Mouse (Mus musculus) right cerebral cortex, adult 18-20 months (tissue): ENCODE measurements at regions not wholly inside any gene's neighbourhood (a gene's known extent, or its start where the extent isn't known, plus 50 kb on each side); places are given as distances from the start of the nearest gene placed in this dataset.

Experiments used
- DNase-seq: peaks from one replicate; pipeline ENCODE4 v3.0.0; 2022; ENCODE audit warnings: mixed read lengths

GRCm38 (mm10) chr11:90981626-90982025 is 293.5 kb upstream of the Tom1l1 start:
- DNase-seq: no peak

- no peak for DNase-seq
Observed at GRCm38 (mm10) chr11:90978234-90978633, 290.1 kb upstream of the Tom1l1 start.

- peak; percentile 46 for DNase-seq
Observed at GRCm38 (mm10) chr11:90941076-90941475, 252.9 kb upstream of the Tom1l1 start.

DNA sequence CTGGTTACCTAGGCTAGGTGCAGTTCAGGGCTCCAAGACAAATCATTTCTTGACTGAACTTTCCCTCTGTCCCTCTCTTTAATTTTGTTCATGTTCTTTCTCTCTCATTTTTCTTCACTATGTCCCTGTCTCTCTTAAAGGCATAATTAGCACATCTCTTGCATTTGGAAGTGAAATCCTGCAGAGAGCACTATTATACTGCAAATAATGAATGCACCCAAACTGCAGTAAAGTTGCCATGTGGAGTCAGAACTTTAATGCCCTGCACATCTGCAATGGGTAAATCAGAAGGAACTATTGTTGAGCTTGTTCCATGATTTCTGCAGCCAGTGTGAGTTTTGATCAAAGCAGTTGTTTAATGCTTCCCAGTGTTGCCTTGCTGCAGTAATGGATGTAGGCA is 237.6 kb upstream of the Tom1l1 start:
- DNase-seq: no peak

DNA sequence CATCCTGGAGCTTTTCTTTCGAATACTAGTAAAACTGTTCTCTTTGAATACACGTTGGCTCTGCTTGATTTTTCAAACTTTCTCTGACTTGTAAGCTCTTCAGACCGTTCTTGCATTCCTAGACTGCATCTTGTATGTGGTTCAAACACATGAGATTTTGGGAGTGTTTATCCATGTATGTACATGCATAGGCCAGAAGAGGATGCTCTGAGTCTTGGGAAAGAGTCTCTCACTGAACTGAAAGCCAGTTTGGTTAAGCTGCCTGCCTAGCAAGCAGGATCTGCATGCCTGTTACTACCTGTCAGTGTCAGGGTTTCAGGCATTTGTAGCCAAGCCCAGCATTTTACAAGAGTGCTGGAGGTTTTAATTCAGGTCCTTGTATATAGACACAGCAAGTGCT is 229.6 kb upstream of the Tom1l1 start:
- no peak for DNase-seq

- no peak for DNase-seq
Observed at GRCm38 (mm10) chr11:90894236-90894635, 206.1 kb upstream of the Tom1l1 start.

GRCm38 (mm10) chr11:90873122-90873521 is 185.0 kb upstream of the Tom1l1 start:
- DNase-seq: no peak

DNA sequence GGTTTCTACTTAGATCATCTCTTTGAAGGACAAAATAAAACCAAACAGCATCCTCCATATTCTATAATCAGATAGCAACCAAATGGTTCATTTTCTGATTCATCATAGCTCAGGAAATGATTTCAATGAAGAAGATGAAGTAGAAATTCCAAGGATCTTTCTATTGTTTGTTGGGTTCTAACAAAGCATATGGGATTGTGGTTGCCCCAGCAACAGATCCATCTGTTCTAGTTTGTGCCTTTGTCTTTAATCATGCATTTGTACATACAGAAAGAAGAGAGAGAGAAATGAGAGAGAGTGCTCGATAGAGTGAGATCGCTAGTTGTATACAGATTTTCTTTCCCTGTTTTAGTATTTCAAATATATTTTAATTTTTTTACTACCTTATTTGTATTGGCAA is 183.5 kb upstream of the Tom1l1 start:
- peak; percentile 18 for DNase-seq

- DNase-seq: peak; percentile 68
Observed at GRCm38 (mm10) chr11:90863981-90864760, 176.0 kb upstream of the Tom1l1 start.

DNA sequence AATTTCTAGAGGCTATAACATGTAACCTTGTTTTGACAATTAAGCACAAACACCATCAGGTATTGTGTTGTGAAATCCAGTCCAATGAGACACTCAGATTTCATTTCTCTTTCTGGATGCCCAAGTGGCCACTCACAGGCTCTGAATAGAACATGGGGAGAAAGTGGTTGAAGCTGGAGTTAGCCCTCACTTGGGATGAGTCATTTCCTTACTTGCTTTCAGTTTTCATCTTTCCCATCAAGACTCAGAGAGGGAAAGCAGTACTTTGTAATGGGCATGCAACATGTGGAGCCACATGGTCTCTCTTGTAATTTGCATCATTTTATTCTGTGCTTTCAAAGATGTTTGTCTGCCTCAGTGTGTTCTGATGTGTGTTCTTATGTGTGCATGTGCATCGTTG is 167.6 kb upstream of the Tom1l1 start:
- no peak for DNase-seq

- DNase-seq: no peak
Observed at GRCm38 (mm10) chr11:90855324-90855723, 167.2 kb upstream of the Tom1l1 start.

DNA sequence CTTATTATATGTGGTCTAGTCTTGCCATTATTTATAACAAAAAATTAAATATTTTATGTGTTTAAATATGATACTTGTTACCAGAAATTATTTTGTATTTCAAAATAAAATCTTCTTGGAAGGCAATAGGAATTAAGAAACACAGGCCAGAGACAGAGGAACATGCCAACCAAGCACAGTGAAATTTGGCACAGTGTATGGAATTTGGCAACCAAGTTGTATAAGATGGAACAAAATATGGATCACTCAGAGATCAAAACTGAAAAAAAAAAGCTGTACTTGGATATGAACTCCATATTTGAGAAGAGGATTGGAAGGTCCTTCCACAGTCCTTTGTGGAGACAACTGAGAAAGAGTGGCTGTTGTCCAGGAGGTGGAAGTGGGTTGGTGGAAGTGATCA is 163.1 kb upstream of the Tom1l1 start:
- DNase-seq: no peak

DNA sequence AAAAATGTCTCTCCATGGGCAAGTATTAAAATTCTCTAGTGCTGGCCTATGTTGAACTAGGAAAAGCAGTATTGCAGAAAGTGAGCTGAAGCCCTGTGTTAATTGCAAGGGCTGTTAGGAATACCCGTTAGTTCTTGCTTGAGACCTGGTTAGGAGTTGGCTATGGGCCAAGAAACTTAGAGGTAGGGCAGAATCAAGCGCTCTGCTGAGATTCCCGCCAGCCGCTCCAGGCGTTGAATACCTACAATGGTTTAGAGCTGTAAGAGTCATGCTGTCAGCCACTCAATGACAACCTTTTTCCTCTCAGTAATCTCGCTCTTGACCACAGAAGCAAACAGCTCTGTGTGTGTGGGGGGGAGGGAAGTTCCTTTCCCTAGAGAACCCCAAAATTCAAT is 156.8 kb upstream of the Tom1l1 start:
- no peak for DNase-seq

DNA sequence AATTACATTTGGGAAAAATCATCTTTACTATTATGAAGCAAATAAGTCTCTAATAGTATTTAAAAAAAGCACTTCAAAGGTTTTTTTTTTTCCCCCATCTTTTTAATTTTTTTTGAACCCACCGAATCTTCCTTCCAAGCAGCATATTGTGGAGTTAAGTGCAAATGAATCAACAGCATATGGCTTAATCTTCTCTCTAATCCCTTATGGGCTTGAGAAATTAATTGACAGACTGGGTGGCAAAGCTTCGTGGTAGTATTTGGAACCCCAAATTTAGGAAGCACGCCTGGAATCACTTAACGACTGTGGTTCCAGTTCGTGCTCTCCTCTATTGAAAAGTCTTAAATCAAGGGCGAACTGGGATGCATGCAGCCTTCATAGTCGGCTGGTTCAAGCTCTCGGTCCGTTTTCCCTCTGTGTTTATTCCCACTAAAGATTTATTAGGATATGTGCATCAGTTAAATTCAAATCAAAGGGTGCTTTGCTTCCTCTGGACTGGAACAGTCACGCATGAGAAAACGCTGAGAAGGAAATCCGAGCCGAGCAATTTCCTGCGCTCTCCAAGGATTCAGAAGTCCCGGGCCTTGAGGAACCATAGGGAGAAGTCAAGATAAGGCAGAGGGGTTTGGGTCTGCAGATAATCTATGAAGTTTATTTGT is 156.2 kb upstream of the Tom1l1 start:
- DNase-seq: no peak

DNA sequence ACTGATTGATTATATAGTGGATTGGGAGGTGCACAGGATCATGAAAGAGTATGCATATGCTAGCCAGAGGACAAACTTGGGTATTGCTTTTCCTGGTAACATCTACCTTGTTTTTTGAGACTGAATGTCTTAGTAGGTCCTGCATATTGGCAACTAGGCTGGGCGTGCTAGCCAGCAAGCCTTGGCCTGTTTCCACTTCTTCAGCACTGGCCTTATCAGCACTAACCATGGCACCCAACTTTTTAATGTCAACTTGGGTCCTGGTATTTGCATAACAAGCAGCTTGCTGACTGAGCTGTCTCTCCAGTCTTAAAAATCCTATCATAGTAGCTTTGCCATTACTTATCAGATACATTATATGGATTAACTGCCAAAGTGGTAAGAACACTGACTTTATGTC is 150.0 kb upstream of the Tom1l1 start:
- no peak for DNase-seq

DNA sequence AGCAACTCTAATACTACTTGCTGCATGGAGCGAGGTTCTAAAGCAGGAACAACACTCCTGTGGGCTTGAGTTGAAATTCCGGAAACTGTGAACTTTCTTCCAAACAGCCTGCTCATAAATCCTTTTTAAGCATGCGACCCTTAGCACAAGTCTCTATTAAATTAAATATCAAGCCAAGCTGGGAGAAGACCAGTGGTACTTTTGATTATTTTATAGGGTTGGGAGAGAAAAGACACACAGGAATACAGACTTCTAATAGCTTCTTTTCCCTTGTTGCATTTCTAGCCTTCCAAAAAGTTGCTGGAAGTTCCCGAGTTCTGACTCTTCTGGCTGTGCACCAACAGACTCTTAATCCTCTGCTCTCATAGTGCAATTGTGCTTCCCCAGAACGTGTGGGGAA is 136.6 kb upstream of the Tom1l1 start:
- DNase-seq: no peak

- DNase-seq: no peak
Observed at GRCm38 (mm10) chr11:90816727-90817126, 128.6 kb upstream of the Tom1l1 start.

DNA sequence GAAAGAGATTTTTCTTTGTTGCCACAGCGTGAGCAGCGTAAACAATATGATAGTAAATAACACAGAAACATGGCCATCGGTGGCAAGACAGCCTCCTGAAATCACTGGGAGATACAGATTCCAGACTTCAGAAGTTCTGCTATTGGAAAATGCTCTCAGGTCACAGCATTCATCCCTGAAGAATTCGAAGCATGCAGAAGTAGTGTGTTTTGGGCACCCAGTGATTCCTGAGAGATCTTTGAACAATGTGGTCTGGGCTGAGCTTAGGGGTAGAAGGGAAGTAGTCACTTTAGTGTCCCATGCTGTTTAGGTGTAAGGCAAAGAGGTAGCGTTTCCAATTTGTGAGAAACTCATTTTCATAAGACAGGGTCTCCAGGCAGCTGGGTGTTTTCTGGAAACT is 126.3 kb upstream of the Tom1l1 start:
- no peak for DNase-seq

DNA sequence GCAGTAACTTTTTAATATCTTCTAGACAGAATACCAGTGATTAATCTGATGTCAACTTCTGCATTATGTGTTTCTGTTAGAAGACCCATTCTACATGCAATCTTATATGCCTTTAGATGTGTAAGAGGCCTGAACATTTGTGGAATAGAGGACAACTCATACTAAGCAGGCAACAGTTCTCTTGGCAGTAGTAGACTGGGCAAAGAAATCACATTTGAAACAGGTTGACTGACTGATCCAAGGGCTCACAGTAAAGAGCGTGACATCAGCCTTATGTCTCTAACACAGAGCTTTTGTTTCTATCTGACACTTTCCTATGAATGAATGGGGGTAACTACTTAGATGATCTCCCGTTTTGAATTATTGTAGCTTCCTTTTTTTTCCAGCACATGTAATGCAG is 124.8 kb upstream of the Tom1l1 start:
- no peak for DNase-seq

DNA sequence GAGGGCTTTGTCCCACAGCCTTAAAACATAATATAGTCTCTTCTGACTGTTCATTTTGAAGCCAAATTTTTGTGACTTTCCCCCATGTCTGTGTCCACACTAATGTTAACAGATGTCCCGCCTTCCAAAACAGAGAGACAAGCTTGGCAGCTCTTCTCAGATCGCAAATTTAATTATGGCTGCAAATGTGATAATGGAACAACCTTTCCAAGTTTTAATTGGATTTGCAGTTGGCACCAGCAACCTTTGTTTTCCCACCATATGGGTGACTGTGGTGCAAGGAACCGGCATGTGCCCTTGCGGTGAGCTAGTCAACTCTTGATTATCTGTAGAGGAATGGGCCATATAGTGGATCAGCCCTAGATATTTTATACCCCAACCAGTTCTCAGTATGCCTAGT is 124.4 kb upstream of the Tom1l1 start:
- DNase-seq: no peak

DNA sequence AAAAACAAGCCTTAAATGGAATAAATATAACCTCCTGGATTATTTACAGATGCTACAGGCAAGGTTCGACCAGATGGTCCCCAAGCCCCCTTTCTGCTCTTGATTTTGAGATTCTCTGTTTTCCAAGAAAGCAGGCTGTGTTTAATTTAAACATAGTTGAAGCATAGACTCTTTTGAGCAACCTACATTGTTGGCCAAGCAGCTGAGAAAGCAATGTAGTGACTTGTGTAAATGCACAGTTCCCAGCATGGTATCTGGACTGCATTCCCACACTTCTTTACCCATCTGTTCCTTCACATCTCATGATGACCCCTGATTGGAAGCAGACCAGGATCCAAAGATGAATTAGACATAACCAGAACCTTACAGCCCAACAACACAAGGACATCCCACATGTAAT is 120.3 kb upstream of the Tom1l1 start:
- DNase-seq: peak; percentile 3

DNA sequence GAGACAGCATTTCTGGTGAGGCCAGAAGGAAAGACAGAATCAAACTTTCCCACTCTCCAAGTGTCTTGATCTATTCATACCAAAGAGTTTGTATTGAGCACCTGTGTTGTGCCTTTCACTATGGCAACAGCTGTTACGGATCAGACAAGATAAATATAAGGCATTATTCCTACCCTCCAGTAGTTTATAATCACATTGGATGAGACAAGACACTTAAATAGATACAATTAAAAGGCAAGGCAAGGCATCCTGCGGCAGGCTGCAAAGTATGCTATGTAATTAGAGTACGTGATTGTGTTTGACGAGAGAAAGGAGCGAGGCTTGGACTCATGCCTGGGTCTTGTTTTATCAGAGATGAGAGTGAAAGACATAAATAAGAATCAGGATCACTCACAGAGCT is 119.2 kb upstream of the Tom1l1 start:
- no peak for DNase-seq

GRCm38 (mm10) chr11:90802569-90803363 is 114.6 kb upstream of the Tom1l1 start:
- DNase-seq: no peak

DNA sequence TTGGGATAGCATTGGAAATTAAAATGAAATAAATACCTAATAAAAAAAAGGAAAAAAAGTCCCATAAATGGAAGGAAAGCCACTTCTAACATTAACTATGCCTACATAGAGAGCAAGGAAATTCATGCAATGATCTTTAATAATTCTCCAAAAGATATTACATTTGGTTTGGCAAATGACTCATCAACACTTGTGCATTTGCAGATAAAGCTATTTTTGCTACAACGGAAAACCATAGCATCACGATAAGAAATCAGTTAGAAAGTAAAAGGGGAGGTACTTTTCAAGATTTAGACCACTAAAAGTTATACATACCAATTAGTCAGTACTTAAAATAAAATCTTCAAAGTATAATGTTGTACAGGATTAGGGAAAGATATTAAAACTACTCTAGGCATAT is 109.4 kb upstream of the Tom1l1 start:
- DNase-seq: no peak
